Mouse (Mus musculus) heart, embryonic 14.5 days (tissue): ENCODE measurements around the gene Pex11b. TPM values are rescaled to one million over a fixed set of nuclear protein-coding genes. Genes with fewer than 3 reads are reported as not detected.
"Not testable (repeated sequence)": the region's sequence is repeated elsewhere in the genome, so short reads cannot be mapped to it uniquely, and the experiment has no call there.

Source experiments
- ATAC-seq: fragments of 200-750 bp; cut with Nextera tagmentation; 2 replicates; pipeline ENCODE4 v1.8.0; 2017; ENCODE audit warnings: low read depth, moderate TSS enrichment; ENCODE audit not compliant: insufficient number of reproducible peaks, insufficient read depth, low FRiP score
- H3K27ac ChIP-seq, 2 experiments: fragments of 200-500 bp in 1 of 2; fragments of 300-500 bp in 1 of 2; sonication (generic) in 1 of 2; replicated peaks in 1 of 2; 2 replicates each; pipeline ENCODE4 v1.5.1; 2012 to 2014; ENCODE audit warnings: low read depth in 2 of 2, low read length in 2 of 2, control low read depth in 1 of 2, mild to moderate bottlenecking in 1 of 2, mixed read lengths in 1 of 2; ENCODE audit not compliant: control insufficient read depth in 1 of 2, insufficient read depth in 1 of 2
- H3K27me3 ChIP-seq: fragments of 300-500 bp; sonication (generic); 2 replicates; pipeline ENCODE4 v1.6.1; 2014; ENCODE audit warnings: mild to moderate bottlenecking, low read length, control low read depth; ENCODE audit not compliant: control insufficient read depth, insufficient read depth
- H3K36me3 ChIP-seq: fragments of 300-500 bp; sonication (generic); 2 replicates; pipeline ENCODE4 v1.6.1; 2014; ENCODE audit warnings: mild to moderate bottlenecking, control low read depth, low read length, mixed read lengths; ENCODE audit not compliant: control insufficient read depth, insufficient read depth
- H3K4me1 ChIP-seq, 2 experiments: fragments of 200-500 bp in 1 of 2; fragments of 300-500 bp in 1 of 2; sonication (generic) in 1 of 2; 2 replicates each; pipeline ENCODE4 v1.6.1; 2012 to 2014; ENCODE audit warnings: low read length in 2 of 2, control low read depth in 1 of 2, mixed read lengths in 1 of 2; ENCODE audit not compliant: control insufficient read depth in 2 of 2, insufficient read depth in 2 of 2
- H3K4me2 ChIP-seq: fragments of 300-500 bp; sonication (generic); 2 replicates; pipeline ENCODE4 v1.6.1; 2014; ENCODE audit warnings: mild to moderate bottlenecking, low read length
- H3K4me3 ChIP-seq, 2 experiments: fragments of 200-500 bp in 1 of 2; fragments of 300-500 bp in 1 of 2; sonication (generic) in 1 of 2; 2 replicates each; pipeline ENCODE4 v1.5.1; 2012 to 2014; ENCODE audit warnings: low read length in 2 of 2, mild to moderate bottlenecking in 2 of 2, control low read depth in 1 of 2, low read depth in 1 of 2, moderate library complexity in 1 of 2; ENCODE audit not compliant: control insufficient read depth in 1 of 2, insufficient read depth in 1 of 2
- H3K9ac ChIP-seq: fragments of 300-500 bp; sonication (generic); 2 replicates; pipeline ENCODE4 v1.6.1; 2014; ENCODE audit warnings: mild to moderate bottlenecking, low read length
- H3K9me3 ChIP-seq: fragments of 300-500 bp; sonication (generic); 2 replicates; pipeline ENCODE4 v1.6.1; 2016; ENCODE audit warnings: low read length, control low read depth; ENCODE audit not compliant: control insufficient read depth
- WGBS: fragments of 180-500 bp; shearing (Covaris S2); extraction: QIAGEN DNeasy Blood & Tissue Kit; methylation state at CpG from one replicate; pipeline ENCODE4 v1.1.7; 2014; 5-methylcytosine and 5-hydroxymethylcytosine counted together
- polyA plus RNA-seq: library from polyadenylated mRNA; unstranded; fragments of >200 nt; fragmentation: Nextera tagmentation; extraction: Ambion mirVana; gene quantifications from 2 replicates; pipeline ENCODE4 v1.2.1, GENCODE M21; 2014

The Pex11b gene
- polyA plus RNA-seq, 1 experiment from 2014 or later: 43.4 TPM

DNA sequence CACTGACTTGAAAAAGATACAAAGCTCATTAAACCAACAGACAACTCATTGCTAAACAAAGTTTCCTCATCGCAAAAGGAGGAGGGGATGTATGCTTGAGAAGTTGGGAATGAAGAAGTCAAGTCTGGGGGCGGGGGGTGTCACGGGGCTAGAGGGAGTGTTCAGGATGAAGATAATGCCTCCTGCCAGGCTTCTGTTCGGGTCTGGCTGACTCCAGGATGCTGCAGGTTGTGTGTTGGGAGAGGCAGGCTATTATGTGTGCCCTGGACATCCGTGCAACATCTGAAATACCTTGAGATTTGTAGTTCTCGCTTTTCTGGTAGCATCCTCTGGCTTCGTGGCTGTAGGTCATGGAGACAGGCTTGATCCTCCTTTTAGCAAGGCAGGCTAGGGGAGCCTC is 43.3 kb downstream of the Pex11b start:
- no peak for ATAC-seq
- Histone ChIP-seq H3K4me3 (no peak overlapping the region), H3K4me1 (no peaks in the 10 kb centered on the region), H3K36me3 (no peaks in the 10 kb centered on the region), H3K9ac (no peak overlapping the region), H3K4me2 (no peak overlapping the region), H3K27ac (no peak overlapping the region), H3K27me3 (peaks cover 29% of the 10 kb centered on the region), H3K9me3 (no peaks in the 10 kb centered on the region)
- 61% methylated on average over 7 of the region's 7 CpGs for WGBS

DNA sequence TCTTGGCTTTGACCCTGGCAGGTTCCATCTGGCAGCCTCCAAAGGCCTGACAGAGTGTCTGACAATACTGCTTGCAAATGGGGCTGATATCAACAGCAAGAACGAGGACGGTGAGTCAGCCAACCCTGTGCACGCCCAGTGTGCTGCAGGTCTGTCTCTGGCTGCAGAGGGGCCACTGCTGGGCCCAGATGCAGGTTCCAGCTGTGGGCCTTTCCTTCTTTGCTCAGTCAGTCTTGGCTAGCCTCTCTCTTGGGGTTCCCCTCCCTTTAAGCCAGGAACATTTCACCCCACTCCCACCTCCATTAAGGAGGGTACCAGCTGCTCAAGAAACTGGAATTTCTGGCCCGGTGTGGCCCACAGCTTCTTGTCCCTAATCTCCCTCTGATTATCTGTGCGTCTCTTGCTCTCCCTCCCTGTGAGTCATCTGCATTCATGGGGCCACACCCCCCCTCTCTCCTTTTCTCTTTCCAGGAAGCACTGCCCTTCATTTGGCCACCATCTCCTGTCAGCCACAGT is 44.0 kb downstream of the Pex11b start:
- Histone ChIP-seq H3K4me1 (no peaks in the 10 kb centered on the region), H3K9ac (no peak overlapping the region), H3K27ac (no peak overlapping the region), H3K27me3 (peaks cover 36% of the 10 kb centered on the region), H3K9me3 (no peaks in the 10 kb centered on the region), H3K4me3 (no peak overlapping the region), H3K36me3 (no peaks in the 10 kb centered on the region), H3K4me2 (no peak overlapping the region)
- WGBS: 9% methylated on average over 5 of the region's 5 CpGs
- no peak for ATAC-seq

DNA sequence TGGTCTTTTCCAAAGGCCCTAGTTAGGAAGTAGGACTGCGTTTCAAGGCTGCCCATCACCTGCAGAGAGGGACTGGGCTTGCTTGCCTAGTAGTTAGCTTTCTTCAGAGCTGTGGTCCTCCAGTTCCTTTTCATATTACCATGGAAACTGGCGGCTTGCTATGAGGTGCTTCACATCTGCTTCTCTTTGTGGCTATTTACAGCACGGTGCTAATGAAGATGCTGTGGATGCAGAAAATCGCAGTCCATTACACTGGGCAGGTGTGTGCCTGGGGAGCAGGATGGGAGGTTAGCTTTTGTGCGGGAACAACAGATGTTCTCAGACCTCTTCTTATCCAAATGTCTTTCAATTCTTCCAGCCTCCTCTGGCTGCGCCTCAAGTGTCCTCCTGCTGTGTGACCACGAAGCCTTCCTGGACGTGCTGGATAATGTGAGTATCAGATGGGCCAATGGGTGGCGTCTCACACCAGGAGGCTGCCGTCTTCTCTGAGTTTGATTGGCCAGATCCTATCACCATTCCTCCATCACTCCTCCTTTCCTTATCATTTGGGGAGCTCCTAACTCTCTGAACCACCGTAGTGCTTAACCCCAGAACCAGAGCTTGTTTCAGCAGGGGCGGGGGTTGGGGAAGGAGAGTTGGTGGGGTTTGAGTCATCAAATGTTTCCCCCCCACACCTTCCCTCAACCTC is 45.2 kb downstream of the Pex11b start:
- Histone ChIP-seq H3K4me3 (no peak overlapping the region), H3K36me3 (no peaks in the 10 kb centered on the region), H3K27me3 (peaks cover 46% of the 10 kb centered on the region), H3K4me1 (peaks cover 0 to 3% of the 10 kb centered on the region in 2 experiments; a peak in 1 of 4 replicates), H3K27ac (no peak overlapping the region), H3K9ac (no peak overlapping the region), H3K4me2 (no peak overlapping the region), H3K9me3 (no peaks in the 10 kb centered on the region)
- ATAC-seq: no peak
- WGBS: 21% methylated on average over 12 of the region's 12 CpGs

DNA sequence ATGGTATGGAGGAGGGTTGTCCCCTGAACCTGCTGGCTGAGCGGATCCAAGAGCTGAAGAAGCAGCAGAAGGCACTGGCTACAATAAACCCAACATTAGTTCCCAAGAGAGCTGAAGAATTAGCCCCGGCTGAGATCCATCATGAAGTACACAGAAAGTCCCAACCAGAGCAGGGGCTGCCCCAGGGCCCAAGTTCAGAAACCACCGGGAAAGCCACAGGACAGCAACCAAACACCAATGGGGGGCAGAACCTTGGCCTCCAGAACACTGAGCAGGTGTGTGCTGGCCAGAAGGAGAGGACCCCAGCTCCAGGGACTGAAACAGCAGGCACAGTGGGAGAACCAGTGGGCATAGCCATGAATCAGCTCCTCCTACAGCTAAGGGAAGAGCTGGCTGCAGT is 48.3 kb downstream of the Pex11b start:
- Histone ChIP-seq H3K9me3 (no peaks in the 10 kb centered on the region), H3K36me3 (no peaks in the 10 kb centered on the region), H3K4me3 (no peak overlapping the region), H3K9ac (no peak overlapping the region), H3K27me3 (peaks cover 49% of the 10 kb centered on the region), H3K4me1 (peaks cover 0 to 3% of the 10 kb centered on the region in 2 experiments; a peak in 1 of 4 replicates), H3K4me2 (no peak overlapping the region), H3K27ac (no peak overlapping the region)
- WGBS: 77% methylated on average over 3 of the region's 3 CpGs
- no peak for ATAC-seq

DNA sequence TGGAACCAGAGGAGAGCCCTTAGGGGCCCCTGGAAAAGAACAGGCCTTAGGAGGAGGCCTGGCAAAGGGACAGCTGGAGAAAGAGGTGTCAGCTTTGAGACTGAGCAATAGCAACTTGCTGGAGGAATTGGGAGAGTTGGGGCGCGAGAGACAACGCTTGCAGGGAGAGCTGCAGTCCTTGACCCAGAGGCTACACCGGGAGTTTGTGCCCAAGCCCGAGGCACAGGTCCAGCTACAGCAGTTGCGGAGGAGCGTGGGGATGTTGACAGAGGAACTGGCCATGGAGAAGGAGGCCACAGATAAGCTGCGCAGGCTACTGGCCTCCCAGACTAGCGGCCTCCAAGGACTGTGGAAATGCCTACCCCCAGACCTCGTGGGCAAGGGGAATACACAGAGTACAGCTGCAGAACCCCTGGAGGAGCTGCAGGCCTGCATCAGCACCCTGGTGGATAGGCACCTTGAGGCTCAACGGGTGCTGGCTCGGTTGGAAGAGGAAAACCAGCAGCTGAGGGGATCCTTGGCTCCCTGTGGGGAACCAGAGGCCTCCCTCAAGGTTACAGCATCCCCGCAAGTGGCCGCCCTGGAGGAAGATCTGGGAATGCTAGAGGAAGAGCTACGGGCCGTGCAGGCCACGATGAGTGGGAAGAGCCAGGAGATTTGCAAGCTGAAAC is 49.1 kb downstream of the Pex11b start:
- peak overlapping the region; percentile 71 for H3K4me2 ChIP-seq
- H3K27me3 ChIP-seq: peaks cover 49% of the 10 kb centered on the region
- no peak for ATAC-seq
- no peaks in the 10 kb centered on the region for H3K36me3 ChIP-seq
- WGBS: 36% methylated on average over 17 of the region's 17 CpGs
- peak overlapping the region; percentile 19 to 33 for H3K4me3 ChIP-seq
- H3K9ac ChIP-seq: peak overlapping the region; percentile 65
- no peak overlapping the region for H3K27ac ChIP-seq
- H3K4me1 ChIP-seq: peaks cover 0 to 3% of the 10 kb centered on the region in 2 experiments; a peak in 1 of 4 replicates
- no peaks in the 10 kb centered on the region for H3K9me3 ChIP-seq

DNA sequence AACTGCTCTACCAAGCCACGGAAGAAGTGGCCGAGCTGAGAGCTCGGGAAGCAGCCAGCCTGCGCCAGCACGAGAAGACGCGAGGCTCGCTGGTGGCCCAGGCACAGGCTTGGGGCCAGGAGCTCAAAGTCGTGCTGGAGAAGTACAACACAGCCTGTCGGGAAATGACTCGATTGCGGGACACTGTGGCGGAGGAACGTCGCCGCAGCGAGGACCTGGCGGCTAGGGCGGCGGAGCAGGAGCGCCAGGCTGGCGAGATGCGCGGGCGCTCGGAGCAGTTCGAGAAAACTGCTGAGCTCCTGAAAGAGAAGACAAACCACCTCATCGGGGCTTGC is 49.6 kb downstream of the Pex11b start:
- WGBS: 8% methylated on average over 28 of the region's 28 CpGs
- ATAC-seq: no peak
- Histone ChIP-seq H3K27ac (no peak overlapping the region), H3K36me3 (no peaks in the 10 kb centered on the region), H3K9ac (peak overlapping the region; percentile 65), H3K4me1 (peaks cover 0 to 3% of the 10 kb centered on the region in 2 experiments; a peak in 1 of 4 replicates), H3K4me3 (peak overlapping the region; percentile 19 to 33), H3K4me2 (peak overlapping the region; percentile 71), H3K9me3 (no peaks in the 10 kb centered on the region), H3K27me3 (peaks cover 45% of the 10 kb centered on the region)

DNA sequence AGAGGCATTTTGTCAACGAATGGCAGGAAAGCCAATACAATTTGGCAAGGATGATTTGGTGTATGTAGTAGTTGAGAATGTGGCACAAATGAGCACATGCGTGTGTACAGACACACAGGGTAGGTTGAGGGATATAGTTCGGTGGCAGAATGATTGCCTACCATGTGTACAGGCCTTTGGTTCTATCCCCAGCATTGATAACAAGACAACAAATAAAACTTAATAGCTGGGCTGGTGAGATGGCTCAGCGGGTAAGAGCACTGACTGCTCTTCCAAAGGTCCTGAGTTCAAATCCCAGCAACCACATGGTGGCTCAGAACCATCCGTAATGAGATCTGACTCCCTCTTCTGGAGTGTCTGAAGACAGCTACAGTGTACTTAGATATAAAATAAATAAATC is 50.9 kb downstream of the Pex11b start:
- H3K27me3 ChIP-seq: peaks cover 32% of the 10 kb centered on the region
- H3K4me2 ChIP-seq, H3K4me3 ChIP-seq, H3K27ac ChIP-seq, H3K9ac ChIP-seq, H3K9me3 ChIP-seq, H3K4me1 ChIP-seq, H3K36me3 ChIP-seq, ATAC-seq: not testable (repeated sequence)
- 93% methylated on average over 5 of the region's 5 CpGs for WGBS
